Mouse (Mus musculus): ENCODE data around the gene Zfp46.

GRCm38 (mm10) chr4:136239111-136239510 lies 45.4 kb upstream of the Zfp46 start:
- TF ChIP-seq FLI1 (IDR thresholded peaks at IDR 0.05; ENCODE audit: low read length): no peak
- TF ChIP-seq GATA1 (IDR thresholded peaks at IDR 0.05; ENCODE audit: borderline replicate concordance, low read length): no peak
